Mouse (Mus musculus): ENCODE measurements around the gene Gm8764.
"Not testable (repeated sequence)": the region's sequence is repeated elsewhere in the genome, so short reads cannot be mapped to it uniquely, and the experiment has no call there.

Gene Gm8764

GRCm38 (mm10) chr10:104159706-104160105, at the start of gene Gm8764:
TSS of gene Gm8764 (plus strand) at chr10:104160006.
- DNase-seq: not testable (repeated sequence)

- DNase-seq: no peak
Observed at GRCm38 (mm10) chr10:104110044-104110443, 49.8 kb upstream of the Gm8764 start.

GRCm38 (mm10) chr10:104118312-104118711, 41.5 kb upstream of the Gm8764 start:
- no peak for DNase-seq

GRCm38 (mm10) chr10:104142687-104143086, 17.1 kb upstream of the Gm8764 start, which contains the start of gene Gm21293:
TSS of gene Gm21293 (plus strand) at chr10:104142987.
- not testable (repeated sequence) for DNase-seq

GRCm38 (mm10) chr10:104151197-104151596, 8.6 kb upstream of the Gm8764 start, which contains the start of gene Gm6763:
TSS of gene Gm6763 (plus strand) at chr10:104151497.
- DNase-seq: not testable (repeated sequence)

- not testable (repeated sequence) for DNase-seq
Observed at GRCm38 (mm10) chr10:104168215-104168614, 8.4 kb downstream of the Gm8764 start, which contains the start of gene Gm21304. TSS of gene Gm21304 (plus strand) at chr10:104168515.

- not testable (repeated sequence) for DNase-seq
Observed at GRCm38 (mm10) chr10:104176724-104177123, 16.9 kb downstream of the Gm8764 start, which contains the start of gene Gm21312. TSS of gene Gm21312 (plus strand) at chr10:104177024.

- not testable (repeated sequence) for DNase-seq
Observed at GRCm38 (mm10) chr10:104185233-104185632, 25.4 kb downstream of the Gm8764 start, which contains the start of gene Gm20765. TSS of gene Gm20765 (plus strand) at chr10:104185533.

- DNase-seq: not testable (repeated sequence)
Observed at GRCm38 (mm10) chr10:104193742-104194141, 33.9 kb downstream of the Gm8764 start, which contains the start of gene Gm4340. TSS of gene Gm4340 (plus strand) at chr10:104194042.

- no peak for DNase-seq
Observed at GRCm38 (mm10) chr10:104209655-104210054, 49.8 kb downstream of the Gm8764 start.

- no peak for DNase-seq
Observed at GRCm38 (mm10) chr10:104210268-104210990, 50.6 kb downstream of the Gm8764 start.

Measured in kidney, postnatal 14 days (tissue).